Mouse (Mus musculus) intestine, embryonic 14.5 days (tissue): ENCODE data around the gene Wnt6. TPM values are rescaled to one million over a fixed set of nuclear protein-coding genes. Genes with fewer than 3 reads are reported as not detected.
A peak's percentile ranks its signal among the peaks of the same experiment; 100 is the strongest.

Experiments
- ATAC-seq: fragments of 200-750 bp; cut with Nextera tagmentation; replicated peaks from 2 replicates; pipeline ENCODE4 v1.8.0; 2017; ENCODE audit warnings: low read depth, moderate number of reproducible peaks, moderate TSS enrichment, moderate library complexity; ENCODE audit not compliant: low FRiP score, low TSS enrichment
- DNase-seq: peaks from one replicate; pipeline ENCODE4 v3.0.0-alpha.2; 2018; ENCODE audit warnings: low spot score
- H3K27ac ChIP-seq: fragments of 300-500 bp; sonication (generic); 2 replicates; pipeline ENCODE4 v1.5.1; 2014; ENCODE audit warnings: low read depth, mild to moderate bottlenecking, control low read depth
- H3K27me3 ChIP-seq: fragments of 300-500 bp; sonication (generic); replicated peaks from 2 replicates; pipeline ENCODE4 v1.6.1; 2014; ENCODE audit warnings: low read length, control low read depth; ENCODE audit not compliant: control insufficient read depth, insufficient read depth
- H3K36me3 ChIP-seq: fragments of 300-500 bp; sonication (generic); 2 replicates; pipeline ENCODE4 v1.6.1; 2014; ENCODE audit warnings: low read length, control low read depth; ENCODE audit not compliant: control insufficient read depth, insufficient read depth
- H3K4me1 ChIP-seq: fragments of 300-500 bp; sonication (generic); replicated peaks from 2 replicates; pipeline ENCODE4 v1.6.1; 2014; ENCODE audit warnings: low read length, control low read depth, mixed read lengths; ENCODE audit not compliant: control insufficient read depth, insufficient read depth
- H3K4me2 ChIP-seq: fragments of 300-500 bp; sonication (generic); 2 replicates; pipeline ENCODE4 v1.6.1; 2014; ENCODE audit warnings: low read length
- H3K4me3 ChIP-seq: fragments of 300-500 bp; sonication (generic); 2 replicates; pipeline ENCODE4 v1.5.1; 2014; ENCODE audit warnings: low read depth, low read length, control low read depth, mixed read lengths
- H3K9ac ChIP-seq: fragments of 300-500 bp; sonication (generic); 2 replicates; pipeline ENCODE4 v1.6.1; 2014; ENCODE audit warnings: mild to moderate bottlenecking, low read length
- H3K9me3 ChIP-seq: fragments of 300-500 bp; sonication (generic); 2 replicates; pipeline ENCODE4 v1.6.1; 2016; ENCODE audit warnings: low read length, control low read depth; ENCODE audit not compliant: control insufficient read depth
- WGBS: fragments of 180-500 bp; shearing (Covaris S2); extraction: QIAGEN DNeasy Blood & Tissue Kit; methylation state at CpG from one replicate; pipeline ENCODE4 v1.1.7; 2014; 5-methylcytosine and 5-hydroxymethylcytosine counted together
- polyA plus RNA-seq: library from polyadenylated mRNA; unstranded; fragments of >200 nt; fragmentation: Nextera tagmentation; extraction: Ambion mirVana; gene quantifications from 2 replicates; pipeline ENCODE4 v1.2.1, GENCODE M21; 2014

Gene Wnt6
- polyA plus RNA-seq, 1 experiment from 2014 or later = 0.22 TPM

DNA sequence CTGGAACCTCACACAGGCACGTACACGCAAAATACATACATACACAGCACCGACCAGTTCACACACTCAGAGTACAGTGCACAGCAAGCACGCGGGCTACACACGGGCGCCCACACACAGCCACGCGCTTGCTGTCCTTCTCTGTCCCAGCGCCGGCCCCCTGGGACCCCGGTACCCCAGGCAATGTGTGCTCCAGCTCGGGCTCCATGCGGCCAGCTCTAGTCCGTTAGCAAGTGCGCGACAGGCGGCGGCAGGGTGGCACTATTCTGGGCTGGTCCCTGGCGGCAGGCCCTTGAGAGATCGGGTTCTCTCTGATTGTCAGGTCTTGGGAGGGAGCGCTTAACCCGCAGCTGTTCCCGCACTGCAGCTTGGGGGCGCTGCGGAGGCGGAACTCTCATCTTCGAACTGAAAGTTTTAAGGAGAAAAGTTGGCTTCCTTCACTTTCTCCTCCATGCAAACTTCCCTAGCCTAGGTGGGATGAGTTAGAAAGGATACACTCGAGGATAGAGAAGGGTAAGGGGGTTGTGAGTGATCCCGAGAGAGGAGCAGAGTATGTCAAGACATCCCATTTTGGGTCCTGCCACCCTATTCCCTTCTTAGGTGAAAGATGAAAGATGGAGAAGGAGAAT lies 22.9 kb upstream of the Wnt6 start, which contains the start of gene Prkag3:
Prkag3 (minus strand) TSS at position 579 of the 629 bp plus-strand sequence.
- peak; percentile 66 for ATAC-seq
- H3K4me2 ChIP-seq = peak within 1 kb of the TSS; percentile 46
- H3K36me3 ChIP-seq = no peaks in the 10 kb centered on the region
- no peaks in the 10 kb centered on the region for H3K4me1 ChIP-seq
- peak within 1 kb of the TSS; percentile 7; the same call in 1 of the 2 replicates for H3K4me3 ChIP-seq
- H3K27ac ChIP-seq = no peak within 1 kb of the TSS
- 9% methylated on average over 30 of the region's 30 CpGs for WGBS
- no peaks in the 10 kb centered on the region for H3K9me3 ChIP-seq
- DNase-seq = peak; percentile 77
- H3K27me3 ChIP-seq = peaks cover 23% of the 10 kb centered on the region; the same call in 1 of the 2 replicates
- H3K9ac ChIP-seq = no peak within 1 kb of the TSS; the same call in 1 of the 2 replicates

GRCm38 (mm10) chr1:74749301-74749700 lies 22.4 kb upstream of the Wnt6 start:
- Histone ChIP-seq H3K4me2 (0 out of 2 replicates have a peak overlapping the region, but pooled peaks have one; percentile 46), H3K27me3 (peaks cover 23% of the 10 kb centered on the region; the same call in 1 of the 2 replicates), H3K27ac (no peak overlapping the region), H3K4me3 (no peak overlapping the region), H3K4me1 (no peaks in the 10 kb centered on the region), H3K36me3 (no peaks in the 10 kb centered on the region), H3K9me3 (no peaks in the 10 kb centered on the region), H3K9ac (no peak overlapping the region)
- no peak; the same call in 1 of the 2 replicates for ATAC-seq
- 51% methylated on average over 7 of the region's 7 CpGs for WGBS
- DNase-seq = peak; percentile 58

DNA sequence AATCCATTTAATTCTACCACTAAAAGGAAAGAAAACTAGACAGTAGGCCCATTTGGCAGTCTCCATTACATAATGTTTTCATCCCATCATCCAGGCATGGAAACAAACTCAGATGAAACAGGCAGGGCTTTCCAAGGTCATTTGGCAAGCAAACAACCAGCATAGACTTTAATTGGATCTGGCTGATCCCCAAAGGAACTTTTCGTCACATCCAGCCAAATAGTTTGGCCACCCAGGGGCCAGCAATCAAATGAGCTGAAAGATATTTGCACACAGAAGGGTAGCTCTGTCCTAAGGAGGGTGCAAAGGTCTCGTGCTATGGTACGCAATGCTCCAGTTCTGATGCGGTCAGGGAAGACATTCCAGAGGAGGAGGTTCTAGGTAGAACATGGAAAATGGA lies 21.0 kb upstream of the Wnt6 start:
- Histone ChIP-seq H3K4me3 (no peak overlapping the region), H3K27ac (no peak overlapping the region), H3K36me3 (no peaks in the 10 kb centered on the region), H3K27me3 (peaks cover 23% of the 10 kb centered on the region; the same call in 1 of the 2 replicates), H3K4me1 (no peaks in the 10 kb centered on the region), H3K9me3 (no peaks in the 10 kb centered on the region), H3K9ac (no peak overlapping the region), H3K4me2 (no peak overlapping the region)
- DNase-seq (no peak), ATAC-seq (no peak)
- 78% methylated on average over 4 of the region's 4 CpGs for whole genome bisulfite sequencing

GRCm38 (mm10) chr1:74752150-74752549 lies 19.5 kb upstream of the Wnt6 start:
- ATAC-seq (no peak), DNase-seq (no peak)
- no peak overlapping the region for H3K9ac ChIP-seq
- H3K36me3 ChIP-seq = no peaks in the 10 kb centered on the region
- H3K9me3 ChIP-seq = no peaks in the 10 kb centered on the region
- H3K27ac ChIP-seq = no peak overlapping the region
- WGBS = 84% methylated on average over 8 of the region's 8 CpGs
- peaks cover 23% of the 10 kb centered on the region; the same call in 1 of the 2 replicates for H3K27me3 ChIP-seq
- no peak overlapping the region for H3K4me2 ChIP-seq
- no peak overlapping the region for H3K4me3 ChIP-seq
- no peaks in the 10 kb centered on the region for H3K4me1 ChIP-seq

DNA sequence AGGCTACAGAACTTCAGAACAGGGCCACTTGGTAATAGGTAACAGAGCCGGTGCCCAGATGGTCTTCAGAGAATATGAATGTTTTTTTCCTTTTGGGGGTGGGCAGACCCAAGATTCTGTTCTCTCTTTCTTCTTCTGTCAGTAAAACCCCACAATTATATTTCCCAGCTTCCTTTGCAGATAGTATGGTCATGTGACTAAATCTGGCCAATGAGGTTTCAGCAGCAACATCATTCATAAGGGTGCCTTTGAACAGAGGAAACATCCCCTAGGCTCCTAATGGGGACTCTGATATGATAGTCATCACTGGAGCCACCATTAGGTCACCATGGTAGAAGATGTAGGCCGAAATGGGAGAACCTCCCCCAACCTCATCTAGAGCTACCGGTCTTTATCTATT lies 18.9 kb upstream of the Wnt6 start:
- Histone ChIP-seq H3K4me3 (no peak overlapping the region), H3K9ac (no peak overlapping the region), H3K27ac (no peak overlapping the region), H3K27me3 (peaks cover 18% of the 10 kb centered on the region; the same call in 1 of the 2 replicates), H3K9me3 (no peaks in the 10 kb centered on the region), H3K4me2 (no peak overlapping the region), H3K4me1 (no peaks in the 10 kb centered on the region), H3K36me3 (no peaks in the 10 kb centered on the region)
- ATAC-seq = no peak
- no peak for DNase-seq
- WGBS = 96% methylated on average over 3 of the region's 3 CpGs

GRCm38 (mm10) chr1:74753266-74753974 lies 18.3 kb upstream of the Wnt6 start:
- 74% methylated on average over 8 of the region's 8 CpGs for WGBS
- no peak for ATAC-seq
- no peaks in the 10 kb centered on the region for H3K4me1 ChIP-seq

GRCm38 (mm10) chr1:74754175-74754785 lies 17.4 kb upstream of the Wnt6 start:
- H3K4me1 ChIP-seq = no peaks in the 10 kb centered on the region
- ATAC-seq (no peak), DNase-seq (no peak)
- 54% methylated on average over 5 of the region's 5 CpGs for WGBS
- H3K9ac ChIP-seq = no peak overlapping the region
- no peak overlapping the region for H3K27ac ChIP-seq
- H3K4me2 ChIP-seq = no peak overlapping the region
- 0 out of 2 replicates have a peak, but pooled peaks cover 4% of the 10 kb centered on the region for H3K27me3 ChIP-seq
- H3K36me3 ChIP-seq = no peaks in the 10 kb centered on the region
- no peak overlapping the region for H3K4me3 ChIP-seq
- H3K9me3 ChIP-seq = no peaks in the 10 kb centered on the region

More at GRCm38 (mm10) chr1:74753266-74753974, 18.3 kb upstream of the Wnt6 start:
- DNase-seq = no peak
- Histone ChIP-seq H3K9ac (no peak overlapping the region), H3K9me3 (no peaks in the 10 kb centered on the region), H3K4me3 (no peak overlapping the region), H3K36me3 (no peaks in the 10 kb centered on the region), H3K27me3 (peaks cover 12% of the 10 kb centered on the region; the same call in 1 of the 2 replicates), H3K27ac (no peak overlapping the region), H3K4me2 (no peak overlapping the region)

- Histone ChIP-seq H3K4me1 (no peaks in the 10 kb centered on the region), H3K36me3 (no peaks in the 10 kb centered on the region), H3K27me3 (peaks cover 4% of the 10 kb centered on the region; the same call in 1 of the 2 replicates), H3K27ac (no peak overlapping the region), H3K4me2 (no peak overlapping the region), H3K9ac (no peak overlapping the region), H3K4me3 (no peak overlapping the region), H3K9me3 (no peaks in the 10 kb centered on the region)
- WGBS = 27% methylated on average over 4 of the region's 4 CpGs
- DNase-seq (no peak), ATAC-seq (no peak)
Observed at GRCm38 (mm10) chr1:74759773-74760172, 11.9 kb upstream of the Wnt6 start.
